Mouse (Mus musculus) stomach, postnatal 0 days (tissue): ENCODE data around the gene Lsm7. TPM values are rescaled to one million over a fixed set of nuclear protein-coding genes. Genes with fewer than 3 reads are reported as not detected.
A peak's percentile ranks its signal among the peaks of the same experiment; 100 is the strongest.

ENCODE experiments used
- ATAC-seq: fragments of 200-750 bp; cut with Nextera tagmentation; 2 replicates; pipeline ENCODE4 v1.8.0; 2017; ENCODE audit not compliant: low FRiP score, low TSS enrichment
- DNase-seq: peaks from one replicate; pipeline ENCODE4 v3.0.0-alpha.2; 2016; ENCODE audit warnings: low spot score
- H3K27ac ChIP-seq: fragments of 300-500 bp; sonication (generic); replicated peaks from 2 replicates; pipeline ENCODE4 v1.5.1; 2014; ENCODE audit warnings: mild to moderate bottlenecking, control low read depth
- H3K27me3 ChIP-seq: fragments of 300-500 bp; sonication (generic); 2 replicates; pipeline ENCODE4 v1.6.1; 2014; ENCODE audit warnings: low read length; ENCODE audit not compliant: control insufficient read depth, insufficient read depth
- H3K36me3 ChIP-seq: fragments of 300-500 bp; sonication (generic); 2 replicates; pipeline ENCODE4 v1.6.1; 2014; ENCODE audit warnings: low read length, mixed read lengths; ENCODE audit not compliant: control insufficient read depth, insufficient read depth
- H3K4me1 ChIP-seq: fragments of 300-500 bp; sonication (generic); replicated peaks from 2 replicates; pipeline ENCODE4 v1.6.1; 2014; ENCODE audit warnings: antibody characterized with exemption; ENCODE audit not compliant: control insufficient read depth, insufficient read depth
- H3K4me2 ChIP-seq: fragments of 300-500 bp; sonication (generic); replicated peaks from 2 replicates; pipeline ENCODE4 v1.6.1; 2014; ENCODE audit warnings: low read depth, mild to moderate bottlenecking, control low read depth, moderate library complexity
- H3K4me3 ChIP-seq: fragments of 300-500 bp; sonication (generic); 2 replicates; pipeline ENCODE4 v1.5.1; 2014; ENCODE audit warnings: low read depth, low read length, control low read depth
- H3K9ac ChIP-seq: fragments of 300-500 bp; sonication (generic); 2 replicates; pipeline ENCODE4 v1.6.1; 2014; ENCODE audit warnings: mild to moderate bottlenecking, low read length, control low read depth, mixed read lengths
- H3K9me3 ChIP-seq: fragments of 300-500 bp; sonication (generic); 2 replicates; pipeline ENCODE4 v1.6.1; 2016; ENCODE audit warnings: low read length; ENCODE audit not compliant: control insufficient read depth
- CTCF ChIP-seq: IDR thresholded peaks from 2 replicates; pipeline ENCODE4 v1.5.1; 2016; ENCODE audit warnings: antibody characterized with exemption, low read depth, mild to moderate bottlenecking, moderate library complexity
- EP300 ChIP-seq: optimal IDR thresholded peaks from 2 replicates; pipeline ENCODE3; 2016; ENCODE audit warnings: antibody characterized with exemption
- WGBS: fragments of 180-500 bp; shearing (Covaris S2); extraction: QIAGEN DNeasy Blood & Tissue Kit; methylation state at CpG from one replicate; pipeline ENCODE4 v1.1.7; 2014; 5-methylcytosine and 5-hydroxymethylcytosine counted together
- polyA plus RNA-seq: library from polyadenylated mRNA; unstranded; fragments of >200 nt; fragmentation: Nextera tagmentation; extraction: Ambion mirVana; gene quantifications from 2 replicates; pipeline ENCODE4 v1.2.1, GENCODE M21; 2015

The Lsm7 gene
- polyA plus RNA-seq, 1 experiment from 2014 or later = 180 TPM

DNA sequence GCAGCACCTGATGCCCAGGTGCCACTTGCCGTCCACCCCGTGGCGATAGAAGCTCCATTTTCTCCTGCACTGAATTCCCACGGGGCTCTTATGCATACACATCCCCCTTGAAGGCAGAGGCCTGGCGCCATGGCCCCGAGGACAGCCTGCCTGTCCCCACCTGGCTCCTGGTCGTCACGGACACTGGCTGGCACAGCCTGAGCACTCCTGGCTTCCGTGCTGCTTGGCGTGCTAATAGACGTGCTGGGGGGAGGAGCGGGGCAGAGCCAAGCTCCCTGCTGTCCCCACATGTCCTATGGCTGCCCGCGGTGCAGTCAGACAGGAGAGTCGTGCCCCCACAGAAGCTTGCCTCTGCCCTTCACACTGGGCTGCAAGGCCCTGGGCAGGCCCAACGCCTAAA, 9.4 kb upstream of the Lsm7 start:
- TF ChIP-seq CTCF (no peak), EP300 (no peak)
- no peaks in the 10 kb centered on the region for H3K4me1 ChIP-seq
- no peak for DNase-seq
- peaks cover 21% of the 10 kb centered on the region for H3K36me3 ChIP-seq
- ATAC-seq = no peak
- WGBS = 87% methylated on average over 16 of the region's 16 CpGs
- H3K4me3 ChIP-seq = no peak overlapping the region
- no peak overlapping the region for H3K9ac ChIP-seq
- no peak overlapping the region for H3K27ac ChIP-seq
- no peak overlapping the region for H3K4me2 ChIP-seq
- no peaks in the 10 kb centered on the region for H3K27me3 ChIP-seq
- no peaks in the 10 kb centered on the region for H3K9me3 ChIP-seq

DNA sequence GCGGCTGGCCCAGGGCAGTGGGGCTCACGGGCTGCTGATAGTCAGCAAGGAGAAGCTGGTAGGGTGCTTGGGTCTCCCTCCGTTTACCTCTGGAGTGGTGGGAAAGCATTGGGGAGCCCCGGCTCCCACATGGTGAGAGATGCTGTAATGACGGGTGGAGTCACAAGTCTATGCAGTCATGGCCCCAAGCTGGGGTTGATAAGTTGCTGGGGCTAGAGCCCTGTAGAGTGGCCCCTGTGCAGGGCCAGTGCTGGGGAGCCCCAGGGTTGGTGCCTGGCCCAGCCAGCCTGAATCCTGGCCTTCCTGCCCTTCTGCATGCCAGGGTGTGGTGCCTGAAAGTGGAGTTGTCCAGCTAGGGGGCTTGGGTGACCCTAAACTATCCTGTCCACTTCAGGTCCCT, 7.3 kb upstream of the Lsm7 start:
- Histone ChIP-seq H3K9ac (no peak overlapping the region), H3K4me1 (no peaks in the 10 kb centered on the region), H3K9me3 (no peaks in the 10 kb centered on the region), H3K27me3 (no peaks in the 10 kb centered on the region), H3K27ac (no peak overlapping the region), H3K4me3 (no peak overlapping the region), H3K36me3 (peaks cover 16% of the 10 kb centered on the region), H3K4me2 (no peak overlapping the region)
- WGBS = 93% methylated on average over 5 of the region's 5 CpGs
- TF ChIP-seq EP300 = no peak
- TF ChIP-seq CTCF = no peak
- ATAC-seq (no peak), DNase-seq (no peak)

DNA sequence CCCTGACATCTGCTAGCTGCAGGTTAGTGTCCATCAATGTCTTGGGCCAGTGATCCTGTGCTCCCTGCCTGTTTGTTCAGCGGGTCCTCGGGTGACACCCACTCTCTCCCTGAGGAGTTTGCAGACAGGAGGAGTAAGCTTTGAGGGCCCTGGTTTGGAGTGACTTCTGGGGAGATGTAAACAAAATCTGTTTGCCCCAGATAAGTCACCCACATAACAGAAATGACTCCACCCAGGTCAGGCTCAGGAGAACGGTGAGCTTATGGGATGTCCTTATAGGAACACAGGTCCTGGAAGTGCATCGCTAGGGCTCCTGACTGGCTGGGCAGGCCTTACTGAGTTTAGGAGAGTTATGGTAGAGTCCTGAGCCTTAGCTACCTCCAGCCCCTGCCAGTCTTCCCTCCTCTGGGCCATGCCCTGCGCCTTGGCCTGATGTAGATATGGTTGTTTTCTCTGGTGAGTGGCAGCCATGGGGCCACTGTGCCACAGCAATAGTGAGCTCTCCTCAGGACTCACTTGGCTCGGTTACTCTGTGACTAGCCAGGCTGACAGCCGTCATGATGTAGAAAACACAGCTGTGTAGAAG, 3.4 kb upstream of the Lsm7 start:
- DNase-seq (no peak), ATAC-seq (no peak)
- H3K36me3 ChIP-seq = peaks cover 10% of the 10 kb centered on the region; the same call in 1 of the 2 replicates
- peak overlapping the region; percentile 38; the same call in 1 of the 2 replicates for H3K9ac ChIP-seq
- no peak overlapping the region for H3K4me2 ChIP-seq
- H3K27me3 ChIP-seq = no peaks in the 10 kb centered on the region
- H3K4me1 ChIP-seq = peaks cover 2% of the 10 kb centered on the region; the same call in 1 of the 2 replicates
- no peaks in the 10 kb centered on the region for H3K9me3 ChIP-seq
- TF ChIP-seq CTCF (no peak), EP300 (no peak)
- H3K27ac ChIP-seq = no peak overlapping the region
- H3K4me3 ChIP-seq = no peak overlapping the region
- WGBS = 48% methylated on average over 7 of the region's 7 CpGs

DNA sequence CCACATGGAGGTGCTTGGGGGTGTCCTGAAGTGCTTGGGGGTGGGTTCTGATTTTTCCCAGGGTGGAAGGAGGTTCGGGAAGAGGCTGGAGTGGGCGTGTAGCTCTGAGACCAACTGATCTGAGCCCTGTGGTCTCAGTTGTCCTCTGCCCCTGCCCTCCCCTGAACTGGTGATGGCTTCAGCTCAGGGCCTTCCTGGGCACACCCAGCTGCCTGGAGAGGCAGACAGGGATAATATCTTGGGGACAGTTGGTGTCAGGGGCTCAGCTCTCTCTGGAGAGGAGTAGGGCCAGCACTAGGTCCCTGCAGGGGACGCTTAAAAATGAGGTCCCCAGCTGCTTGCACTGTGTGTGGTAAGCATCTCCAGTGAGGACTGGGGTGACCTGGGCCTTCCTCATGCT, 2.8 kb upstream of the Lsm7 start:
- no peak overlapping the region for H3K9ac ChIP-seq
- H3K27me3 ChIP-seq = no peaks in the 10 kb centered on the region
- H3K4me2 ChIP-seq = no peak overlapping the region
- H3K36me3 ChIP-seq = peaks cover 9% of the 10 kb centered on the region; the same call in 1 of the 2 replicates
- no peak overlapping the region for H3K4me3 ChIP-seq
- no peak overlapping the region for H3K27ac ChIP-seq
- TF ChIP-seq CTCF (no peak), EP300 (no peak)
- ATAC-seq = no peak
- H3K9me3 ChIP-seq = no peaks in the 10 kb centered on the region
- H3K4me1 ChIP-seq = peaks cover 2% of the 10 kb centered on the region; the same call in 1 of the 2 replicates
- DNase-seq = no peak
- WGBS = 54% methylated on average over 3 of the region's 3 CpGs

DNA sequence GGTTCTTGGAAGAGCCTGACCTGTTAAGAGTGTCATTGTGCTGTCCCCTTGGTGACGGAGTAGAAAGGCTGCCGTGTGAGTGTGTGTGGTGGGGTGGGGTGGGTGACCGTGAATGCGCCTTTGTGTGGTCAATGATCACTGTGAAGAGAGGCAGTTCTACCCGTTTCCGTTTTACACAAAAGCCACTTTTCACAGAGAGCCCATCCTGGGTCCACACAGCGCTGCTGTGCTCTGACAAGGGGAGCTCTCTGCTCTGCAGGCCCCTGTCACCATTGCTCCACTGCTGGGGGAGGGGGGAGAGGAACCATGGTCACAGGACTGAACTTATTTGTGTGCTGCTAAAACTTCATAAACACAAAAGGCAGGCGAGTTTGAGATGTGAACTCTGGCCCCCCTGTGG, 2.4 kb upstream of the Lsm7 start:
- H3K4me3 ChIP-seq = no peak overlapping the region
- H3K27ac ChIP-seq = no peak overlapping the region
- DNase-seq = no peak
- H3K27me3 ChIP-seq = no peaks in the 10 kb centered on the region
- no peak for TF ChIP-seq EP300
- no peak for TF ChIP-seq CTCF
- WGBS = 62% methylated on average over 8 of the region's 8 CpGs
- H3K36me3 ChIP-seq = 0 out of 2 replicates have a peak, but pooled peaks cover 7% of the 10 kb centered on the region
- H3K9me3 ChIP-seq = no peaks in the 10 kb centered on the region
- no peak overlapping the region for H3K9ac ChIP-seq
- ATAC-seq = no peak
- H3K4me2 ChIP-seq = no peak overlapping the region
- peaks cover 2% of the 10 kb centered on the region; the same call in 1 of the 2 replicates for H3K4me1 ChIP-seq

DNA sequence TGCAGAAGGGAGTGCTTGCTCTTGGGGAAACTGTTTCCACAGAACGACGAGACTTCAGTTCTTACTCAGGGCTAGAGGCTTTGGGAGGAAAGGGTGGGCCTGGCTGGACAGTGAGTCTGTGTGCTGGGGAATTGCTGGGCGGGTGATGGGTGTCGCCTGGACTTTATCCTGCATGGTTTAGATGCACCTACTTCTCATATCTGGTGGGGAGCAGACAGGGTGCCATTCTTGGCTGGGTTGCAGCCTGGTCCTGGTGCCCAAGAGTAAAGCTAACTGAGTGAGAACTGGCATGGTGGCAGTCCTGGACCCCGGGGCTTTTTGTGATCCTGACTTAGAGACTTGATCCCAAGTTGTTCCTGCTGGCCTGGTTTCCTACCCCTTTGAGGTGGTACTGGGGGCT, 1.9 kb upstream of the Lsm7 start:
- DNase-seq (no peak), ATAC-seq (no peak)
- no peak overlapping the region for H3K4me3 ChIP-seq
- H3K27me3 ChIP-seq = no peaks in the 10 kb centered on the region
- H3K4me1 ChIP-seq = peaks cover 2% of the 10 kb centered on the region; the same call in 1 of the 2 replicates
- no peak overlapping the region for H3K9ac ChIP-seq
- H3K4me2 ChIP-seq = no peak overlapping the region
- no peak overlapping the region for H3K27ac ChIP-seq
- 64% methylated on average over 5 of the region's 5 CpGs for WGBS
- 0 out of 2 replicates have a peak, but pooled peaks cover 3% of the 10 kb centered on the region for H3K36me3 ChIP-seq
- no peaks in the 10 kb centered on the region for H3K9me3 ChIP-seq
- no peak for TF ChIP-seq CTCF
